Mouse (Mus musculus) limb, embryonic 12.5 days (tissue): ENCODE data around the gene Pard3b. TPM values are rescaled to one million over a fixed set of nuclear protein-coding genes. Genes with fewer than 3 reads are reported as not detected.

ENCODE experiments used
- ATAC-seq: fragments of 200-750 bp; cut with Nextera tagmentation; 2 replicates; pipeline ENCODE4 v1.8.0; 2017; ENCODE audit warnings: low read depth, moderate TSS enrichment; ENCODE audit not compliant: insufficient number of reproducible peaks, insufficient read depth, low FRiP score, low TSS enrichment
- H3K27ac ChIP-seq: fragments of 300-500 bp; sonication (generic); 2 replicates; pipeline ENCODE4 v1.5.1; 2016; ENCODE audit warnings: mild to moderate bottlenecking, moderate library complexity
- H3K27me3 ChIP-seq: fragments of 300-500 bp; sonication (generic); 2 replicates; pipeline ENCODE4 v1.6.1; 2016; ENCODE audit warnings: mild to moderate bottlenecking, moderate library complexity
- H3K36me3 ChIP-seq: fragments of 300-500 bp; sonication (generic); 2 replicates; pipeline ENCODE4 v1.6.1; 2016; ENCODE audit warnings: mild to moderate bottlenecking, moderate library complexity
- H3K4me1 ChIP-seq: fragments of 300-500 bp; sonication (generic); replicated peaks from 2 replicates; pipeline ENCODE4 v1.6.1; 2016
- H3K4me2 ChIP-seq: fragments of 300-500 bp; sonication (generic); 2 replicates; pipeline ENCODE4 v1.6.1; 2016; ENCODE audit warnings: mild to moderate bottlenecking, moderate library complexity
- H3K4me3 ChIP-seq: fragments of 300-500 bp; sonication (generic); replicated peaks from 2 replicates; pipeline ENCODE4 v1.5.1; 2016; ENCODE audit warnings: mild to moderate bottlenecking
- H3K9ac ChIP-seq: fragments of 300-500 bp; sonication (generic); replicated peaks from 2 replicates; pipeline ENCODE4 v1.6.1; 2016; ENCODE audit warnings: mild to moderate bottlenecking, moderate library complexity
- H3K9me3 ChIP-seq: fragments of 300-500 bp; sonication (generic); 2 replicates; pipeline ENCODE4 v1.6.1; 2016; ENCODE audit warnings: mild to moderate bottlenecking, moderate library complexity
- WGBS: fragments of 180-500 bp; shearing (Covaris S2); methylation state at CpG from one replicate; pipeline ENCODE4 v1.1.7; 2016; 5-methylcytosine and 5-hydroxymethylcytosine counted together
- polyA plus RNA-seq: library from polyadenylated mRNA; unstranded; fragments of >200 nt; fragmentation: Nextera tagmentation; extraction: Ambion mirVana; gene quantifications from 2 replicates; pipeline ENCODE4 v1.2.1, GENCODE M21; 2016

The Pard3b gene
- polyA plus RNA-seq, 1 experiment from 2014 or later, result 20.0 TPM

GRCm38 (mm10) chr1:62555838-62556237, 917.2 kb downstream of the Pard3b start:
- 12% methylated on average over 1 of the region's 1 CpGs for WGBS
- no peaks in the 10 kb centered on the region for H3K36me3 ChIP-seq
- H3K9ac ChIP-seq, result no peak overlapping the region
- ATAC-seq, result no peak
- H3K27ac ChIP-seq, result no peak overlapping the region
- no peaks in the 10 kb centered on the region for H3K9me3 ChIP-seq
- H3K4me2 ChIP-seq, result no peak overlapping the region
- peaks cover 5% of the 10 kb centered on the region for H3K4me1 ChIP-seq
- no peaks in the 10 kb centered on the region for H3K27me3 ChIP-seq
- H3K4me3 ChIP-seq, result no peak overlapping the region

GRCm38 (mm10) chr1:62562987-62563386, 924.4 kb downstream of the Pard3b start:
- H3K36me3 ChIP-seq, result no peaks in the 10 kb centered on the region
- no peak overlapping the region for H3K4me2 ChIP-seq
- no peaks in the 10 kb centered on the region for H3K9me3 ChIP-seq
- H3K4me3 ChIP-seq, result no peak overlapping the region
- peak overlapping the region; percentile 50 for H3K27ac ChIP-seq
- H3K9ac ChIP-seq, result no peak overlapping the region
- WGBS, result 21% methylated on average over 7 of the region's 7 CpGs
- H3K27me3 ChIP-seq, result no peaks in the 10 kb centered on the region
- no peak for ATAC-seq
- H3K4me1 ChIP-seq, result peaks cover 17% of the 10 kb centered on the region

- Histone ChIP-seq H3K27ac (no peak overlapping the region), H3K27me3 (no peaks in the 10 kb centered on the region), H3K4me3 (no peak overlapping the region), H3K36me3 (no peaks in the 10 kb centered on the region), H3K4me2 (no peak overlapping the region), H3K9me3 (no peaks in the 10 kb centered on the region), H3K4me1 (peaks cover 17% of the 10 kb centered on the region), H3K9ac (no peak overlapping the region)
- WGBS, result 35% methylated on average over 13 of the region's 13 CpGs
- ATAC-seq, result no peak
These were observed 925.9 kb downstream of the Pard3b start for GRCm38 (mm10) chr1:62564245-62565119.

GRCm38 (mm10) chr1:62565120-62565809, 926.6 kb downstream of the Pard3b start:
- 71% methylated on average over 9 of the region's 9 CpGs for WGBS
- H3K4me2 ChIP-seq, result no peak overlapping the region
- H3K27me3 ChIP-seq, result no peaks in the 10 kb centered on the region
- peaks cover 17% of the 10 kb centered on the region for H3K4me1 ChIP-seq
- no peak overlapping the region for H3K4me3 ChIP-seq
- H3K9ac ChIP-seq, result no peak overlapping the region
- H3K36me3 ChIP-seq, result no peaks in the 10 kb centered on the region
- no peak for ATAC-seq
- H3K9me3 ChIP-seq, result no peaks in the 10 kb centered on the region
- no peak overlapping the region for H3K27ac ChIP-seq

GRCm38 (mm10) chr1:62566596-62566995, 928.0 kb downstream of the Pard3b start:
- H3K4me1 ChIP-seq, result peaks cover 17% of the 10 kb centered on the region
- no peak overlapping the region for H3K4me3 ChIP-seq
- no peaks in the 10 kb centered on the region for H3K9me3 ChIP-seq
- H3K36me3 ChIP-seq, result no peaks in the 10 kb centered on the region
- ATAC-seq, result no peak
- H3K9ac ChIP-seq, result no peak overlapping the region
- no peak overlapping the region for H3K27ac ChIP-seq
- no peaks in the 10 kb centered on the region for H3K27me3 ChIP-seq
- no peak overlapping the region for H3K4me2 ChIP-seq
- WGBS, result 46% methylated on average over 4 of the region's 4 CpGs

- 81% methylated on average over 3 of the region's 3 CpGs for WGBS
- H3K27ac ChIP-seq, result no peak overlapping the region
- H3K4me3 ChIP-seq, result no peak overlapping the region
- peaks cover 10% of the 10 kb centered on the region for H3K4me1 ChIP-seq
- no peaks in the 10 kb centered on the region for H3K36me3 ChIP-seq
- no peaks in the 10 kb centered on the region for H3K27me3 ChIP-seq
- no peak overlapping the region for H3K4me2 ChIP-seq
- H3K9ac ChIP-seq, result no peak overlapping the region
- H3K9me3 ChIP-seq, result no peaks in the 10 kb centered on the region
- ATAC-seq, result no peak
These were observed 938.4 kb downstream of the Pard3b start for GRCm38 (mm10) chr1:62576939-62577590.

- Histone ChIP-seq H3K4me3 (no peak overlapping the region), H3K27me3 (no peaks in the 10 kb centered on the region), H3K4me2 (no peak overlapping the region), H3K36me3 (no peaks in the 10 kb centered on the region), H3K27ac (no peak overlapping the region), H3K9me3 (no peaks in the 10 kb centered on the region), H3K4me1 (peaks cover 10% of the 10 kb centered on the region), H3K9ac (no peak overlapping the region)
- no peak for ATAC-seq
- 74% methylated on average over 7 of the region's 7 CpGs for WGBS
These were observed 940.6 kb downstream of the Pard3b start for GRCm38 (mm10) chr1:62579024-62579765.

GRCm38 (mm10) chr1:62580314-62580935, 941.8 kb downstream of the Pard3b start:
- Histone ChIP-seq H3K4me2 (no peak overlapping the region), H3K4me1 (peaks cover 15% of the 10 kb centered on the region), H3K9ac (no peak overlapping the region), H3K36me3 (no peaks in the 10 kb centered on the region), H3K9me3 (no peaks in the 10 kb centered on the region), H3K27ac (peak overlapping the region; percentile 29; the same call in 1 of the 2 replicates), H3K4me3 (no peak overlapping the region), H3K27me3 (no peaks in the 10 kb centered on the region)
- no peak for ATAC-seq
- WGBS, result 33% methylated on average over 4 of the region's 4 CpGs

GRCm38 (mm10) chr1:62582476-62582875, 943.9 kb downstream of the Pard3b start:
- ATAC-seq, result no peak
- no peak overlapping the region for H3K4me3 ChIP-seq
- no peak overlapping the region for H3K4me2 ChIP-seq
- H3K4me1 ChIP-seq, result peaks cover 15% of the 10 kb centered on the region
- H3K27me3 ChIP-seq, result no peaks in the 10 kb centered on the region
- 87% methylated on average over 4 of the region's 4 CpGs for WGBS
- H3K27ac ChIP-seq, result no peak overlapping the region
- no peaks in the 10 kb centered on the region for H3K36me3 ChIP-seq
- H3K9ac ChIP-seq, result no peak overlapping the region
- no peaks in the 10 kb centered on the region for H3K9me3 ChIP-seq

GRCm38 (mm10) chr1:62587536-62587935, 948.9 kb downstream of the Pard3b start:
- Histone ChIP-seq H3K27me3 (no peaks in the 10 kb centered on the region), H3K4me3 (no peak overlapping the region), H3K4me2 (no peak overlapping the region), H3K9ac (no peak overlapping the region), H3K4me1 (peaks cover 36% of the 10 kb centered on the region), H3K27ac (no peak overlapping the region), H3K36me3 (no peaks in the 10 kb centered on the region), H3K9me3 (no peaks in the 10 kb centered on the region)
- ATAC-seq, result no peak
- WGBS, result 94% methylated on average over 6 of the region's 6 CpGs
